Mouse (Mus musculus) spleen, embryonic (tissue): ENCODE results near the gene Vps13c.

Source experiments
- CTCF ChIA-PET: fragments of 350-600 bp; sonication (Branson Sonifier 250); formaldehyde crosslinking; loops from one replicate; lab custom pipeline; 2022; lab: Charles Lee

Vps13c gene

DNA sequence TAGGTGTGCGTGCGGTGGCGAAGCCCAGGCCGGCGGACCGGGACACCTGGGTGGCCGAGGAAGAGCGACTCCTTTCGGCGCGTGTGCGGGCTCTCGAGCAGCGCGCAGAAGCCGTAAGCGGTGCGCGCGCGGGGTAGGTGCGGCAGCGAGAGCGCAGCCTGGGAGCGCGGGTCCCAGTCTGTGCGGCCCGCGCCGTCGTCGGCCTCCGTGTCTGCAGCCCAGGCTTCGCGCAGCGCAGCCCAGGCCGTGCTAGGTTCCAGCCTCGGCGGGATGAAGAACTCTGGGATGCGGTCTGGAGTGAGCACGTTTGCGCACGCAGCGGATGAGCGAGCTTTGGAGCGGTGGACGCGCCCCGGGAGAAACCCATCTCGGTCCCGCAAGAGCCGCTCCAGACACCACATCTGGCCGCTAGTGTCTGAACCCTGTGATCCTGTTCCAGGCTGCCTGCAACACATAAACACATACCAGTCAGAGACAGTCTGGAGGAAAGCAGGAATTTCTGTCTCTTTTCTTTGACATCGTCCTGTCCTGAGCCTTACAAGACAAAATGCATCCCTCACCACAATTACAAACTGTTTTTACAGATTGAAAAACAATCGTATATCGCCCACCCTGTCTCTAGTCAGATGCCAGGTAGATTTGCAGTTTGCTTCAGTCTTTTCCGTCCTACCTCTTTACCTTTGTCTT is 8.7 kb upstream of the Vps13c start:
- CTCF ChIA-PET, result no interaction called here

DNA sequence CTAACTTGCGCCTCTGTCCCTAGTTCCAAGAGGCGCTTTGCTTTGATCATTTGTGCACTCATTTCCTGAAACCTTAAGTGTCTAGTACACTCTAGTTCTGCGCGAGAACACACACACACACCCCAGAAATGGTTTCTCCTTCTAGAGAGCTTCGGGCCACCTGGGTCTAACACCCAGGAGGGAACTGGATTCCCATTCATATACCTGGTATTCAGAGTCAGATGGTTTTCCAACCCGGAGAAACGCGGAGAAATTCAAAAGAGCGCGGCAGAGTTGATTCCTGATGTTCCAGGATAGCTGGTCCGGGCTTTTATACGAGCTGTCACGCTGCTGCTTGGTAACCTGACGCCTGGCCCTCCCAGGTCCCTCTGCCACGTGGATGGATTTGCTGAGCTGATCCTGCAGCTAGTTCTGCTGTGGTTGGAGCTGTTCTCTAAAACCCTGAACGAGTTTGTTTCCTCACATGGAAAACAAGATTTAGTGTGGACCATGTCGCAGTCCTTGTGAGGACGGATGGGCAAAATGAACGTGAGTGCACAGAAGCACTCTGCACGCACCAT is 8.1 kb upstream of the Vps13c start, which contains the start of gene C2cd4a:
C2cd4a (minus strand) TSS at position 285 of the 560 bp plus-strand sequence.
- CTCF ChIA-PET, result interaction anchor here (0.5 kb wide), 1 partner anchor 1465 kb away, joined by 16 read pairs; no protein-coding TSS in a partner anchor

DNA sequence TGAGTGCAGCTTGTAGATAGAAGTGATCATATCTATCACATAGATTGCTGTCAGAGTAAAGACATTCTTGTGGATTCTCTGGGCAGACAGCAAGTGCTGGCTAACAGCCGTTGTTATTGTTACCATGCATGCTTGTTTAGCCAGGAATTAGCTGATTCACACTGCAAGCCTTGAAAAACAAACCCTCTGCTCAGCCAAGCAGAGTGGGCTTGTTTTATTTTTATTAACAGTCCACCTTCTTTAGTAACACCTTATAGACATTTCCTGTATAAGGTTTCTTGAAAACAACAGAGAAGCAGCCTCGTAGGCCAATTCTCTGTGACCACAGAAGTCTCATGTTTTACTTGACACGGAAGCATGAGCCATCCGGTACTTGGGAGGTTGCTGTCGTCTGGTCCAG is 5.7 kb upstream of the Vps13c start:
- CTCF ChIA-PET, result no interaction called here

DNA sequence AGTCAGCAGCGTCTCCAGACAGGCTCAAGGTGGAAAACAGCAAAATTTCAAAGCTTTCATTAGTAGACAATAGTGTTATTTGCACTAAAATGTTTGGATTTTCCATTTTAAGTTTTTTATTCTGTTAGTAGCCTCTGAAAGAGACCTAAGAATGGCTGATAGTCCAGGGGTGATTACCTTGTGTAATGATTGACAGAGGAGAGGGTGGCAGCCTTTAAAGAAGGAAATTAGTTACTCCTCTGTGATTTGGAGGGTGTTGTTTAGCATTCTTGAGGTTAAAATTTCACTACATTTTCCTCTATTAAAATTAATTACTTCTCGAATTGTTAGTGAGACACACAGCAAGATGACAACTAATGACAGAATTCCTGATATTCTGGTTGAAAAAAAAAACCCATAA is 2.9 kb upstream of the Vps13c start:
- CTCF ChIA-PET, result no interaction called here

DNA sequence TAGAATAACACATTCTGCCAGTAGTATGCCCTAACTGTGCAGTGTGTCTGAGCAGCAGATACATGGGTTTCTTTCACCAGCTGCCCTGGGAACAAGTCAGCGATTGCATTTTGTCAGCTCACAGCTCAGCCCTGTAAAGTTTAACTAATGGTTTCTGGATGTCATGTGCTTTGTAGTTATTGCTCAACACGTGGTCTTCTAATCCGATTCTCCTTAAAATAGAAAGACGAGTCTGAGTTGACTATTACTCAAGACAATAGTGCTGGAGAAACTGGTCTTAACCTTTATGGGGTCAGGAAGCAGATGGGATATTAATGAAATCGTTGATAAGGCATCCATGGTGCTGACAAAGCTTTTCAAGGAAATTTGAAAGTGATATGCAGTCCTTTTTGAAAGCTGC is 2.6 kb downstream of the Vps13c start:
- CTCF ChIA-PET, result no interaction called here

DNA sequence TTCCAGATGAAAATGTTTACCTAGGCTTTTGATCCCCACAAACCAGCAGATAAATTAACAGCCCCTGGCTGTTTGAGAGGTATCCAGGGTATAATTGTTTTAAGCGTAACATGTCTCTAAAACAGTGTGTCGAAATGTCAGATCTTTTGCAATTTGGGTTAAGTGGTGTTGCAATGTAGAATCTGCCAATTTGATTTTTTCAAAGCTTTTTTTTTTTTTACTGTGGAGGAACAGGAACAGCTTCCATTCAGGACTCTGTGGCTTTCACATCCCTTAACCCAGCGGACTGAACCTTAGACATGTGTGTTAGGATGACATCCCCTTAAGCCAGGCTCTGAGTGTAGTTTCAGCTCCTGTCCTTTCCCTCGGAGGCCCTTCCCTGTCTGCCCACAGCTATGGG is 4.8 kb downstream of the Vps13c start:
- CTCF ChIA-PET, result no interaction called here

DNA sequence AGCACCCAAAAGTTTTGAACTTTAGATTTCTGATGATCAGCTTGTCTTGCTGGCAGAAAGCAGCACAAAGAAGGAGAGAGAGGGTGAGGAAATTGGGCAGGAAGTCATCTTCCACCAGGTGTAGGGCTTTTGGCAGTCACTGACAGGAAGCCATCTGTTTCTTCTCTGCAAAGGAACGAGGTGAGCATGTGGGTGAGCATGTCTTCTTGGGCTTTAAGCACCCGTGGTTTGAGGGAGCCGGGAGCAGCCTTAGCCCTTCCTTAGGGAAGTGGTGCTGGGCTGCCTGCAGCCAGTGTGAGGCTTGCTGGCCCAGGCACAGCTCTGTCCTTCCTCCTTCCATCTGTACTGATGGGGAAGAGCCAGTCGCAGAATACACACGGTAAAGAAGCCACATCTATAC is 5.5 kb downstream of the Vps13c start:
- CTCF ChIA-PET, result no interaction called here

DNA sequence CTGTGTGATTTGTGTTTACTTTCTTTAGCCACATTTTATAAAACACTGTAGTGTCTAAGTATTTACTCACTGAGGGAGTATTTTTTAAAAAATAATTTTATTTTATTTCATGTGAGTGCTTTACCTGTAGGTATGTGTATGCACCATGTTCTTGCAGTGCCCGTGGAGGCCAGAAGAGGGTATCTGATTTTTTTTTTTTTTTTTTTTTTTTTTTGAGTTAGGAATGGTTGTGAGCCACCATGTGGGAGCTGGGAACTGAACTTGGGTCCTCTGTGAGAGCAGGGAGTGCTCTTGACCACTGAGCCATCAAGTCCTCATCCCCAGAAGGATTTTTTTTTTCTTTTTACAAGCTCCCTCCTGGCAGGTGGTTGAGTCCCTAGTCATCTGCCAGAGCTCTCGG is 5.9 kb downstream of the Vps13c start:
- CTCF ChIA-PET, result no interaction called here

DNA sequence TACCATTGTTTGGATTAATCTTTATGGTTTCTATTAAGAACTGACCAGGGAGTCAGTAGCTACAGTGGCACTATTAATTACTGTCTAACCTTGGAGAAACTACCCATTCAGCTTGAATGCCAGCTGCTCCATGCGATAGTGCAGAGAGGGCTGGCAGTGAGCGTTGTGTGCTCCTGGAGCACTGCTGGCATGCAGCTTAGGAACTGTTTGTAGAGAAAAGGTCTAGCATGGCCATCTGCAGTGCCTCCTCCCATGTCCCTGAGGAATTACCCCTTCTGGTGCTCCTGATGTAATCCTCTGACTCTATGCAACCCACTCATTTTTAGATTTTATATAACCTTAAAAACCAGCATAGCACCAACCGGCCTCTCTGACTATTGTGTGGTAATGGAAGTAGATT is 7.4 kb downstream of the Vps13c start:
- CTCF ChIA-PET, result no interaction called here

DNA sequence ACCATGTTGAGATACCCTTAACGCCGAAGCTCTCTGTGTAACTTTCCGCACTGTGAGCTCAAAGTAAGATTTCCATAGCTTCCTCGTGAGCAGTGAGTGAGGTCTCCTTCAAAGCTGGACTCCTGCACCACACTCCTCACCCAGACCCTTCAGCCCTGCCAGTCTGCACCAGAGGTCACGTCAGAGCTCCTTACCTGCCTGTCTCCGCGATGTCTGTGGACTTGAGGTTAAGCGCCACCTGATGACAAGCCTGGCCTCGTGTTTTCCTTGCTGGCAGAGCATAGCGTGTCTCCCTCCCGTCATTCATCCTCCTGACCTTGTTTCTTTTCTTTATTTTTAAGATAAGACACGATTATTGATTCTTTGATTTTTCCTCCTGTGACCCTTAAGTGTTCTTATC is 9.2 kb downstream of the Vps13c start:
- CTCF ChIA-PET, result no interaction called here

DNA sequence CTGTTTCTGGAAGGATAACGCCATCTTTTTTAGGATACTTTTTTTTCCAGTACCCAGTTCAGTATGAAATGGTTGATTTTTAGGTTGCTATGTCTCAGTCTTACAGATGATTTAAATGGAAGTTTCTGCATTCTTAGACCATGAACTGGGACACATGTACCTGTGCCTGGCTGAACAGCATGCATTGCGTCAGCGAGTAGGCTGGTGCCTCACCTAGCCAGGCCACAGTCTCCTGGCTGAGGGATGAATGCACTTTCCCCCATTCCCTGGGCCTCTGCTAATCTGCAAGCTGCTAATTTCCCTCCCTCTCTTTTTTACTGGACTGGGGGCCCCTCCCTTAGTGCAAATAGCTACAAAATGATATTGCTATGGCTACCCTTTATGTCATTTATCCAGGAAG is 9.7 kb downstream of the Vps13c start:
- CTCF ChIA-PET, result no interaction called here

DNA sequence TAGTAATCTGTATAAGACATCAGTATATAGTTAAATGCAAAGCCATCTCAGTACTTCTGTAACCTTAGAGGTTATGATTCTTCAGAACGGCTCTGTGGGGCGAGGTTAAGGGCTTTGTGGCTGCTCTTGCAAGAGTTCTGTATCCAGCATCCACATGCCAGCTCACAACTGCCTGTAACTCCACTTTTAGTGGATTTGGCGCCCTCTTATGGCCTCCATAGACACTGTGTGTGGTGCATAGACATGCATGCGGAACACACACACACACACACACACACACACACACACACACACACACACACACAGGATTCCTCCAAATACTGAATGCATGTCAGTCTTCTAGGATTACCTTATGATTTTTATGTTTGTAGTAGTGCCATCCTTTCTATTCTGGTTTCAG is 11.0 kb downstream of the Vps13c start:
- CTCF ChIA-PET, result no interaction called here

DNA sequence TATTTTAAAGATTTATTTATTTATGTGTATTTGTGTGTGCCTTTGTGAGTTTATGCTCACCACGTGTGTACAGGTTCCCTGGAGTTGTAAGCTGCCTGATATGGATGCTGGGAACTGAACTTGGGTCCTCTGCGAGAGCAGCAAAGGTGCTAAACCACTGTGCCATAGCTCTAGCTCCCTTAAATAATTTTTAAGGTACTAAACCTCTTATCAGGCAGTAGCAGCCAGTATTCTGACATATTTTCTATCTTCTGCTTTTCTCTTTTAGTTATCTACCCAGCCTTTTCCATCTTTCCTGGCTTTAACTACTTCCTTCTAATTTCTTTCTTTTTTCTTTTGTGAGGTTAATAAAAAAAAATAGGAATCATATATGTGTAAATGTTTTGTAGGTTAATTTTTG is 20.1 kb downstream of the Vps13c start:
- CTCF ChIA-PET, result no interaction called here

DNA sequence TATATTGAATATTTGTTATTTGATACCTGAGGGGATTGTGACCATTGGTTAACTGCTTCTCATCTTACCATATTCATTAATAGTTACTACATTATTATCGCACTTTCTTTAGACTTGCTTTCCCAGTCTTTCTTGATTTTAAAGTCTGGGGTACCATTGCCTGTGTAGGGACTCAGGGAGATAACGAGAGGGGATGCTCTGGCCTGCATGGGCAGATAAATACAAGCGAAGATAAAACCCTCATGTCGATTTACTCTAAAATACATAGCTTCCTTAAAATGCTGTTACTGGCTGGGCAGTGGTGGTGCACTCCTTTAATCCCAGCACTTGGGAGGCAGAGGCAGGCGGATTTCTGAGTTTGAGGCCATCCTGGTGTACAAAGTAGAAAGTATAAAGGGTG is 23.1 kb downstream of the Vps13c start:
- CTCF ChIA-PET, result no interaction called here

DNA sequence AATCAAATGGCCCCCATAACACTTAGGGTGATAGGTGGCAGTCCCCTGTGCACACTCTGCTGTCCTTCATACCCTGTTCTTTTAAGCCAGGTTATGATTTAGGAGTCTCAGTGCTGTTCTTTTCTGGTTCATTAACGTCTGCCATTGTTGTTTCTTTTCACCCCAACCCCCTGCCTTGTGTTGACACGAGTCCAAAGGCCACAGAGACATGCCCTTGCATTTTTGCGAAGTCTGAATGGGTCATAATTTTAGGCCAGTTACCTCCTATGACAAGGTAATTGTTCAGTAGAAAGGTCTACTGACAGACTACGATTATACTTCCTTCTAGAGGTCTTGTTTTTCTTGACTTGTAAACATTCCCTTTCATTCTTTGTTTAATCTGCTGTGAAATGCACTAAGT is 23.8 kb downstream of the Vps13c start:
- CTCF ChIA-PET, result no interaction called here

DNA sequence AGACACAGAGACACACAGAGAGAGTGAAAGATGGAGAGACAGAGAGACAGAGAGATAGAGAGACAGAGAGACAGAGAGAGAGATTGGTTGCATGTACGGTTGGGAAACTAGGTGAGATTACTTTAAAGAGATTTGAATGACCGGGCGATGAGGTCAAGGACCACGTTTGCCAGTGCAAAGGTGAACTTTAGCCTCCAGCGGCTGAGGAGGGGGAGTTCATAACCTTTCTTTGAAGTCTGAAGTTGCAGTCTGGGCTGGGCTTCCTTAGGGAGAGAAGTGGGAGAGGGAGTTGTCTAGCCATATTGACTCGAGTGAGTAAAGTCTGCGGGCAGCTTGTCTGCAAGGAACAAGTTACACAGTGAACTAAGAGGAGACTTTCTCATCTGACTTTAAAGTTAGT is 25.2 kb downstream of the Vps13c start:
- CTCF ChIA-PET, result no interaction called here

DNA sequence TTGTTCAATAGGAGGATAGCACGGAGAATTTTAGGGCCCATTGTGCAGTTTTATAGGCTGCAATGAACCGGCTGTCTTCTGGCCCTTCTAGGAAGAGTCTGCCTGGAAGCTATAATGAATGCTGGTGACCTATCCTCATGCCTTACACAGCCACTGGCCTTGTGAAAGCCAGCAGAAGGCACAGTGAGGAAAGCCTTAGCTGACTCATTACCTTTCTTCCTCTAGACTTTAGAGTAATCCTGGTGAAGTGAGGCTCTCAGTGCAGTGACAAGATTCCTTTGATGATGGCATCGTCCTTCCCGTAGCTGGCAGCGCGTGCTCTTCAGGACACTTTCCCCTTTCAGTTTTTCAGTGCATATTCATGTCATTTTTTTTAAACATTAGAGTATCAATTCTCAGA is 27.2 kb downstream of the Vps13c start:
- CTCF ChIA-PET, result no interaction called here

DNA sequence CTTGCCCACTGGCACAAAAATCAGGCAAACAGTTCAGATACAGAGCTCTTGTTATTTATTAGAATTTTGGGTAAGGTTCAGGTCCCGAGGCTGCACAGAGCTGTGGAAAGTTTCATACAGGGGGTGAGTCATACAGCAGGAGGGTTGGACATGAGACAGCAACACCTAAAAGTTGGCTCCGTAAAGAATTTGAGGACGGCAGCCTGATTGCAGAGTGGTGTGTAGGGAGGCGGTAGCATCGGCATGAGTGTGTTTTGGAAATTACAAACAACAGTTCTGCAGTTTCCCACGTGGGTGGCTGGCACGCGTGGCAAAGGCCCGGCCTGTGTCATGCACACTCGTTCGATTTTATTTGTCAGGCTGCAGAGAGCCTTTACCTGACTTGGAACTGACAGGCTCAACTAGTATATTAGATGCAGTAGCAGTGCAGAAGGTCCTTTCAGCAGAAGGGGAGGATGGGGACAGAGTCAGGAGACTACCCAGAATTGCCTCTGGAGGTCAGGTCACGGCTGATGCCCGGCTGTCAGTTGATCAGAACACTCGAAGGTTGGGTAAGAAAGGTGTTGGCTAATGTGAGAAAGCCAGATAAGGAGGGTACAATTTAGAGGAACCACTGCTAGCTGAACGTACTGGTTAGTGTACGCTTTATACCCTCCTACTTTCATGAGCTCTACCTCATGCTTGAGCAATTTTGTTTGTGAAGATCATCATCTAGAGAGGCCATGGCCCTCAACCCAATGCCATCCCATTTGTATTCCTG is 29.7 kb downstream of the Vps13c start:
- CTCF ChIA-PET, result no interaction called here

DNA sequence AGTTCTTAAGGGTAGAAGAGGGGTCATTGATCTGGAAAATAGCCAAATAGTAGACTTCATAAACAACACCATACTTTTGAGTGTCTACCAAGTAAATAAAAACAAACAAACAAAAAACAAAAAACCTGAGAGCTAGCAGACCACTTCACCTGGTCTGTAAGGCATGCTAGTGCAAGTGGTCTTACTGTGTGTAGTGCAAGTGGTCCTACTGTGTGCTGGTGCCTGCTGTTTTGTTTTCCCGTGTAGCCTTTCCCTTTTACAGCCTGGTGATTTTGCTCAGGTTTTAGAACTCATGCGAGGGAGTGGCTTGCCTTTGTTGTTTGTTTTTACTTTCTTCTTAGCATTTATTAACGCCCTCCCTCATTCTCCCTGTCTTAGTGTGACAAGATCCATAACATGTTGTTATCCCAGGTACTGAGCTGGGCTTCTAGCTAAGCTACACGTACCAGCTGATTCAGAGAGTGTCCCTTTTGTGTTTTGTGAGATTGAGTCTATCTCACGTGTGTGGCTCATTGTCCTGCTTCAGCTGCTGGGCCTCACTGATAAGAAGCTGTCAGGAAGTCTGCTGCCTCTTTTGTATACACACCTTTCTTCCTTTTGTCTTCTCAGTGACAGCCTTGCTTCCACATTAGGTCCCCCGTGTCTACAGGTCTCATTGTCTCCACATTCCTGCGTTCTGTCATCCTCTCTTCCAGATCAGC is 34.5 kb downstream of the Vps13c start:
- CTCF ChIA-PET, result interaction anchor here (1.8 kb wide), 1 partner anchor 47 kb away, joined by 6 read pairs; no protein-coding TSS in a partner anchor

DNA sequence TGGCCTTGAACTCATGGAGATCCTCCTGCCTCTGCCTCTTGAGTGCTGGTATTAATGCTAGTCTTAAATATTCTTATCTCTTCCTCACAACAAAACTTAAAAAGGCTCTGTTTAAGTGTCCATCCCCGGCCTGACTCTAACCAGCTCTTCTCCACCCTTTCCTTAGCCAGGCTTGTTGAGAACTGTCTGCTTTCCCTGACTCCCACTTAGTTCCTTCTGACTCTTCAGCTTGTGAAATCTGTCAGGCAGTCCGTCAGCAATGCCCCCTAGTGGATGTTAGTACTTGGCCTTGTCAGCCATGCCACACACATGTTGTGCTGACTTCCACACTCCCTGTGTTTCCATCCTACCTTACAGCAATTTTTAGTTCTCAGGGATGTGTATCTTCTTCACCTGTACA is 35.1 kb downstream of the Vps13c start:
- CTCF ChIA-PET, result interaction anchor here (1.8 kb wide), 1 partner anchor 47 kb away, joined by 6 read pairs; no protein-coding TSS in a partner anchor

DNA sequence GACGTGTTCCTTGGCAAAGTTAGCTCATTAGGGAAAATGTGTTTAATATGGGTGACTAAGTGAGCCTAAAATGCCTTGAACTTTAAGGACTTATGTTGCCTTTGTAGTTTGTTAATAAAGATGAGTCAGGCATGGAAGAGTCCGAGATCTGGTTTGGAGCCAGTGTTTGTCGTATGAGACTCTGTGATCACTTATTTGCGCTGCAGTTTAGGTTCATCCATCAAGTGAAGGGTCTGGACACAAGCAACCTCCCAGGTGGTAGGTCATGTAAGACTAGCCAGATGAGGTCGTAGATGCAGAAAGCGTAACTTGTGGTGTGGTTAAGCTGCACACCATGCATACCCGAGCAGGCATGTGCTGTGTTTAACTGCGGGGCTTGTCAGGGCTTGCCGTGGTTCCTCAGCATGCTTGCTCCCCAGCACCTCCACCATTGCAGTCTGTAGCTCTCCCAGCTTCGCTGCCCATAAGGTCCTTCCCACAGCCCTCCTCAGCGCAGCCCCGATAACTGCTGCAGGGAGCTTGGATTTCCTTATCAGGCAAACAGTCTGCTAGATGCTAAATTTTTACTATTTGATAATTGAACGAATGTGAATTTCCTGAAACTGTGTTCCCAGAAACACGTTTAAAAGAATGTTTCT is 37.0 kb downstream of the Vps13c start:
- CTCF ChIA-PET, result interaction anchor here (0.6 kb wide), 1 partner anchor 22 kb away, joined by 3 read pairs; no protein-coding TSS in a partner anchor
